Mouse (Mus musculus) brain, embryonic 14.5 days (tissue): ENCODE data around the gene Rbfox3.

ENCODE experiments used
- CTCF ChIP-seq: fragments of 200-500 bp; IDR thresholded peaks from 2 replicates; pipeline ENCODE4 v1.5.1; 2012; ENCODE audit warnings: inconsistent platforms, mild to moderate bottlenecking, moderate library complexity, borderline replicate concordance; ENCODE audit not compliant: insufficient read depth, insufficient read length; ENCODE audit errors: extremely low read depth
- POLR2A ChIP-seq: fragments of 200-500 bp; IDR thresholded peaks from 2 replicates; pipeline ENCODE4 v1.6.1; 2012; ENCODE audit warnings: mild to moderate bottlenecking, inconsistent platforms, borderline replicate concordance; ENCODE audit not compliant: poor library complexity, insufficient read depth, insufficient read length, severe bottlenecking; ENCODE audit errors: extremely low read depth

DNA sequence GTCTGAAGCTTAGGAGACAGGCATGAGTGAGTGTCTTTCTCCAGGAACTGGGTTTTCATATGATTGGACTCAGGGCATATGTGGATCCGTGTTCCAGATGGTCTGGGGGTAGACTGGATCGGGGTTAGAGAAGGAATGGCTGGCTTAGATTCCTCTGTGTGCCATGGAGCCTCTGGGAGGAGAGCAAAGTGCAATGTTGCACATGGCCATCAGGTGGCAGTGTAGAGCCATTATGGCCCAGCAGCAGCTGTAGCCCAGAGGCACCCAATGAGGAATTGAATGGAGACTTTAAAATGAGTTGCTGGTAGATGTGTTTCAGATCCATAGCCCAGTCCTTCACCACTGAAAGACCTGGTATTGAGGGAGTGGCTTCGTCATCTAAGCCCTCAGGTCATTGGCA lies 465.6 kb downstream of the Rbfox3 start:
- no peak for TF ChIP-seq POLR2A
- peak; percentile 96 for TF ChIP-seq CTCF
